Mouse (Mus musculus) kidney, embryonic 16.5 days (tissue): ENCODE measurements around the gene Cul4a. TPM values are rescaled to one million over a fixed set of nuclear protein-coding genes. Genes with fewer than 3 reads are reported as not detected.

Experiments used
- ATAC-seq: fragments of 200-750 bp; cut with Nextera tagmentation; 2 replicates; pipeline ENCODE4 v1.8.0; 2017; ENCODE audit warnings: moderate TSS enrichment; ENCODE audit not compliant: low FRiP score, low TSS enrichment
- H3K27ac ChIP-seq: fragments of 300-500 bp; sonication (generic); 2 replicates; pipeline ENCODE4 v1.5.1; 2014; ENCODE audit warnings: low read length
- H3K27me3 ChIP-seq: fragments of 300-500 bp; sonication (generic); 2 replicates; pipeline ENCODE4 v1.6.1; 2014; ENCODE audit warnings: low read length, control low read depth, mixed read lengths; ENCODE audit not compliant: insufficient read depth
- H3K36me3 ChIP-seq: fragments of 300-500 bp; sonication (generic); 2 replicates; pipeline ENCODE4 v1.6.1; 2014; ENCODE audit warnings: low read length, control low read depth, mixed read lengths; ENCODE audit not compliant: insufficient read depth
- H3K4me1 ChIP-seq: fragments of 300-500 bp; sonication (generic); 2 replicates; pipeline ENCODE4 v1.6.1; 2014; ENCODE audit warnings: low read length, control low read depth, mixed read lengths; ENCODE audit not compliant: insufficient read depth
- H3K4me2 ChIP-seq: fragments of 300-500 bp; sonication (generic); replicated peaks from 2 replicates; pipeline ENCODE4 v1.6.1; 2014; ENCODE audit warnings: low read depth, low read length
- H3K4me3 ChIP-seq: fragments of 300-500 bp; sonication (generic); 2 replicates; pipeline ENCODE4 v1.5.1; 2014; ENCODE audit warnings: mild to moderate bottlenecking, low read length
- H3K9ac ChIP-seq: fragments of 300-500 bp; sonication (generic); replicated peaks from 2 replicates; pipeline ENCODE4 v1.6.1; 2014; ENCODE audit warnings: low read length
- H3K9me3 ChIP-seq: fragments of 300-500 bp; sonication (generic); 2 replicates; pipeline ENCODE4 v1.6.1; 2016; ENCODE audit warnings: low read length, control low read depth
- WGBS: fragments of 180-500 bp; shearing (Covaris S2); extraction: QIAGEN DNeasy Blood & Tissue Kit; methylation state at CpG from one replicate; pipeline ENCODE4 v1.1.7; 2014; 5-methylcytosine and 5-hydroxymethylcytosine counted together
- polyA plus RNA-seq: library from polyadenylated mRNA; unstranded; fragments of >200 nt; fragmentation: Nextera tagmentation; extraction: Ambion mirVana; gene quantifications from 2 replicates; pipeline ENCODE4 v1.2.1, GENCODE M21; 2015

The Cul4a gene
- polyA plus RNA-seq, 1 experiment from 2014 or later, result 109 TPM

DNA sequence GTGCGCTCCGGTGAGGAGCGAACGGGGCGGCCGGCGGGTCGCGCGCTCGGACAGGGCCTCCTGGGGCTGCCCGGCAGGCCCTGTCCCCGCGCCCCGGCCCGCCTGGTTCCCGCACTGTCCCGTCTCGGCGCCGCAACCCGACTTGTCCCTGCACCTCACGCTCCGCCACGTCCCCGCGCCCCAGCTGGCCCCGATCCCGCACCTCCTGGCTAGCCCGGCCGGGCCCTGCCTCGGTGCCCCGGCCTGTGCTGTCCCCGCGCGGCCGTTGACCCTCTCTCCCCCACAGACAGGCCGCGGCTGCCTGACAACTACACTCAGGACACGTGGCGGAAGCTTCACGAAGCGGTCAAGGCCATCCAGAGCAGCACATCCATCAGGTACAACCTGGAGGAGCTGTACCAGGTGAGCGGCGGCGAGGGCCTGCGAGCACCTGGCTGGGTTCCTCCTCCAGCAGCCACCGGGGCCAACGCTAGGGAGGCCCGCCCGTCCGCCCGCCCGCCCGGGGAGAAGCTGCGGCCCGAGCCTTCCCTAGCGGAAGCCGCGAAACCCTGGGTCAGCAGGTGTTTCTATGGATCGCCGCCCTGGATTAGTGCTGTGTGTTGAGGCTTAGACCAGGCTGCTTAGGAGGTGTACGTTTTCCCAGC, 609 bp downstream of the Cul4a start:
- WGBS, result under 1% methylated on average over 52 of the region's 63 CpGs
- peak overlapping the region; percentile 93 for H3K4me2 ChIP-seq
- peak; percentile 80 for ATAC-seq

DNA sequence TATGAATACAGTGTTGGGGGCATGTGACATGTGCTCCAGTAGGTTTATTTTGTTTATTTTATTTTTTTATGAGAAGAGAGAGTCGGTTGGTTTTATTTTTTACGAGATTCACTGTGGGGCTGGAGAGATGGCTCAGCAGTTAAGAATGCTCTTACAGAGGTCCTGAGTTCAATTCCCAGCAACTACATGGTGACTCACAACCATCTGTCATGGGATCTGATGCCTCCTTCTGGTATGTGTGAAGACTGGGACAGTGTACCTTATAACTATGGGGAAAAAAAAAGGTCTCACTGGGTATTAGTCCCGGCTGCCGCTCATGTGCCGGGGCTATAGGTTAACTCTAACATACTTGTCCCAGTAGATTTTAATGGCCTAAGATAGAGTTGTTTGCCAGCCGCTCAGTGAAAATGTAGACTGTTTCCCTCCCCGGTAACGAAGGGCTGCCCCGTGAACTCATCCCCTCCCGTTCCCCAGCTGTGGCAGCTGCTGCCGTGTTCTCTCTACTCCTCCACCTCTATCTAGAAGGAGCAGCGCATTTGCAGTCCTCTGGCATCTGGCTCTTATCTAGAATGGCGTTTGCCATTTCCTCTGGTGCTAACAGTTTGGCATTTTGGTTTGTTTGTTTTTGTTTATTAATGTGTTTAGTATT, 2.7 kb downstream of the Cul4a start:
- 77% methylated on average over 13 of the region's 13 CpGs for WGBS
- no peak overlapping the region for H3K9ac ChIP-seq
- H3K9me3 ChIP-seq, result no peaks in the 10 kb centered on the region
- ATAC-seq, result no peak
- peaks cover 6% of the 10 kb centered on the region for H3K36me3 ChIP-seq
- H3K4me1 ChIP-seq, result peaks cover 30% of the 10 kb centered on the region
- H3K4me3 ChIP-seq, result no peak overlapping the region
- no peaks in the 10 kb centered on the region for H3K27me3 ChIP-seq
- H3K4me2 ChIP-seq, result no peak overlapping the region
- no peak overlapping the region for H3K27ac ChIP-seq

More for the DNA sequence above, 609 bp downstream of the Cul4a start:
- H3K4me1 ChIP-seq, result peaks cover 30% of the 10 kb centered on the region
- H3K27ac ChIP-seq, result peak overlapping the region; percentile 85
- H3K4me3 ChIP-seq, result peak overlapping the region; percentile 76
- H3K9me3 ChIP-seq, result no peaks in the 10 kb centered on the region
- peaks cover 6% of the 10 kb centered on the region for H3K36me3 ChIP-seq
- peak overlapping the region; percentile 97 for H3K9ac ChIP-seq
- H3K27me3 ChIP-seq, result no peaks in the 10 kb centered on the region

- ATAC-seq, result no peak
- Histone ChIP-seq H3K4me2 (no peak overlapping the region), H3K4me1 (peaks cover 24% of the 10 kb centered on the region), H3K36me3 (peaks cover 6% of the 10 kb centered on the region), H3K9ac (no peak overlapping the region), H3K4me3 (no peak overlapping the region), H3K27ac (no peak overlapping the region), H3K9me3 (no peaks in the 10 kb centered on the region), H3K27me3 (no peaks in the 10 kb centered on the region)
- 88% methylated on average over 8 of the region's 8 CpGs for WGBS
These were observed 3.5 kb downstream of the Cul4a start for GRCm38 (mm10) chr8:13108967-13109366.

GRCm38 (mm10) chr8:13109416-13109960, 4.1 kb downstream of the Cul4a start:
- Histone ChIP-seq H3K9ac (no peak overlapping the region), H3K27ac (no peak overlapping the region), H3K27me3 (no peaks in the 10 kb centered on the region), H3K9me3 (no peaks in the 10 kb centered on the region), H3K4me2 (no peak overlapping the region), H3K36me3 (peaks cover 6% of the 10 kb centered on the region), H3K4me1 (peaks cover 22% of the 10 kb centered on the region), H3K4me3 (no peak overlapping the region)
- ATAC-seq, result no peak
- WGBS, result 40% methylated on average over 1 of the region's 1 CpGs

GRCm38 (mm10) chr8:13111917-13112316, 6.5 kb downstream of the Cul4a start:
- WGBS, result 88% methylated on average over 11 of the region's 11 CpGs
- no peak overlapping the region for H3K27ac ChIP-seq
- peaks cover 16% of the 10 kb centered on the region for H3K4me1 ChIP-seq
- no peak overlapping the region for H3K4me3 ChIP-seq
- no peak overlapping the region for H3K4me2 ChIP-seq
- no peaks in the 10 kb centered on the region for H3K9me3 ChIP-seq
- no peak for ATAC-seq
- no peak overlapping the region for H3K9ac ChIP-seq
- peaks cover 17% of the 10 kb centered on the region for H3K36me3 ChIP-seq
- no peaks in the 10 kb centered on the region for H3K27me3 ChIP-seq

- Histone ChIP-seq H3K9ac (no peak overlapping the region), H3K4me2 (no peak overlapping the region), H3K36me3 (peaks cover 15% of the 10 kb centered on the region), H3K27ac (no peak overlapping the region), H3K27me3 (no peaks in the 10 kb centered on the region), H3K4me3 (no peak overlapping the region), H3K4me1 (peaks cover 7% of the 10 kb centered on the region), H3K9me3 (no peaks in the 10 kb centered on the region)
- no peak for ATAC-seq
- WGBS, result 94% methylated on average over 4 of the region's 4 CpGs
These were observed 7.8 kb downstream of the Cul4a start for GRCm38 (mm10) chr8:13113232-13113631.

GRCm38 (mm10) chr8:13117096-13117495, 11.7 kb downstream of the Cul4a start:
- no peak overlapping the region for H3K27ac ChIP-seq
- no peak overlapping the region for H3K9ac ChIP-seq
- H3K4me2 ChIP-seq, result no peak overlapping the region
- no peak overlapping the region for H3K4me3 ChIP-seq
- peaks cover 25% of the 10 kb centered on the region for H3K36me3 ChIP-seq
- H3K27me3 ChIP-seq, result no peaks in the 10 kb centered on the region
- H3K9me3 ChIP-seq, result no peaks in the 10 kb centered on the region
- 96% methylated on average over 2 of the region's 2 CpGs for WGBS
- no peaks in the 10 kb centered on the region for H3K4me1 ChIP-seq
- ATAC-seq, result no peak

- WGBS, result 84% methylated on average over 3 of the region's 3 CpGs
These were observed 13.1 kb downstream of the Cul4a start for GRCm38 (mm10) chr8:13118516-13118915.

DNA sequence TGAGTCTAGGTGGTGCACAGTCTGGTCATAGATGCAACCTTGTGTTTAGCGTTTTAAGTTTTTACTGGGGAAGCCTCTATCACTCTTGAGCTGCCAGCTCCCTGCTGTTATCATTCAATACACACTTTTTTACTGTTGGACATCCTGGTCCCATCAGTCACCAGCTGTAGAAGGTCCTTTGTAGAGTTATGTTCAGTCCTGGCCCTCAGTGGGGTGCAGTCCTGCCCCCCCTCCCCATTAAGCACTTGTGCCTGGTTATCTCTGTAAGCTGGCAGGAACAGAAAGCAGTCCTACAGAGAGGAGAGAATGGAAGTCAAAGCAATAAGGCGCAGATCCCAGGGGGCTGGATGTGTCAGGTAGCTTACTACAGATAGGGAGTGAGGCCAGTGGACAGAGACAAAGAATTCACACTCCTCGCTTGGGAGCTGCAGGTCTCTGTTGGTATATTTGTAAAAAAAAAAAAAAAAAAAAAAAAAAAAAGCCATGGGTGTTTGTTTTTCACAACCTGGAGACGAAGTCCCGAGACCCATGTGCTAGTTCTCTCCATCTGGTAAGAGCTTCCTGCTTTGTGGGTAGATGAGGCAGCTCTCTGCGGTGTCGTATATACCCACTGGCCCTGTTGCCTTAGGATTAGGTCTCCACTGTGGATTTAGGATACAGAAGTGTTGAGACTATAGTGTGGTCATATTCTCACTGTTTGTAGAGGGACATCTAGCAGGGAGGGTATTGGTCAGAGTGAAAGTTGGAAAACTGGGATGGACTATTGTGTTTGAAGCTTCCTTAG, 15.7 kb downstream of the Cul4a start:
- H3K4me2 ChIP-seq, result no peak overlapping the region
- peaks cover 45% of the 10 kb centered on the region for H3K36me3 ChIP-seq
- no peaks in the 10 kb centered on the region for H3K27me3 ChIP-seq
- H3K9me3 ChIP-seq, result no peaks in the 10 kb centered on the region
- H3K4me1 ChIP-seq, result no peaks in the 10 kb centered on the region
- 92% methylated on average over 7 of the region's 7 CpGs for WGBS
- H3K9ac ChIP-seq, result no peak overlapping the region
- H3K27ac ChIP-seq, result no peak overlapping the region
- H3K4me3 ChIP-seq, result no peak overlapping the region
- ATAC-seq, result no peak

More at GRCm38 (mm10) chr8:13118516-13118915, 13.1 kb downstream of the Cul4a start:
- ATAC-seq, result no peak
- H3K36me3 ChIP-seq, result peaks cover 33% of the 10 kb centered on the region
- no peak overlapping the region for H3K4me2 ChIP-seq
- H3K4me1 ChIP-seq, result no peaks in the 10 kb centered on the region
- no peaks in the 10 kb centered on the region for H3K27me3 ChIP-seq
- no peaks in the 10 kb centered on the region for H3K9me3 ChIP-seq
- H3K27ac ChIP-seq, result no peak overlapping the region
- no peak overlapping the region for H3K4me3 ChIP-seq
- H3K9ac ChIP-seq, result no peak overlapping the region
